Mouse (Mus musculus) myocyte (in vitro differentiated cells): ENCODE measurements around the gene Lrp2bp.

Experiments
- E2F4 ChIP-seq: IDR thresholded peaks from one replicate; pipeline ENCODE4 v1.6.1; 2011; ENCODE audit warnings: mild to moderate bottlenecking, control low read depth, moderate library complexity; ENCODE audit not compliant: insufficient read depth
- MAX ChIP-seq: IDR thresholded peaks from one replicate; pipeline ENCODE4 v1.6.1; 2011; ENCODE audit warnings: low read depth, mild to moderate bottlenecking, control low read depth
- MYOD1 ChIP-seq, 3 experiments: IDR thresholded peaks; one replicate each; pipeline ENCODE4 v1.6.1; 2011; ENCODE audit warnings: control low read depth in 2 of 3, low read depth in 2 of 3, mild to moderate bottlenecking in 2 of 3, moderate library complexity in 1 of 3; ENCODE audit not compliant: insufficient read length in 2 of 3, control insufficient read depth in 1 of 3
- MYOG ChIP-seq, 3 experiments: IDR thresholded peaks; one replicate each; pipeline ENCODE4 v1.6.1; 2011; ENCODE audit warnings: control low read depth in 2 of 3, low read depth in 2 of 3, mild to moderate bottlenecking in 2 of 3; ENCODE audit not compliant: insufficient read length in 2 of 3, control insufficient read depth in 1 of 3, insufficient read depth in 1 of 3
- POLR2A ChIP-seq: IDR thresholded peaks from one replicate; pipeline ENCODE4 v1.6.1; 2011; ENCODE audit warnings: low read depth, mild to moderate bottlenecking, control low read depth, moderate library complexity; ENCODE audit not compliant: insufficient read length
- REST ChIP-seq: IDR thresholded peaks from one replicate; pipeline ENCODE4 v1.6.1; 2011; ENCODE audit warnings: mild to moderate bottlenecking, control low read depth, moderate library complexity; ENCODE audit not compliant: insufficient read depth, insufficient read length
- TCF3 ChIP-seq: IDR thresholded peaks from one replicate; pipeline ENCODE4 v1.6.1; 2011; ENCODE audit warnings: low read depth, control low read depth; ENCODE audit not compliant: insufficient read length
- USF1 ChIP-seq: IDR thresholded peaks from one replicate; pipeline ENCODE4 v1.6.1; 2011; ENCODE audit warnings: low read depth, mild to moderate bottlenecking, control low read depth, moderate library complexity

DNA sequence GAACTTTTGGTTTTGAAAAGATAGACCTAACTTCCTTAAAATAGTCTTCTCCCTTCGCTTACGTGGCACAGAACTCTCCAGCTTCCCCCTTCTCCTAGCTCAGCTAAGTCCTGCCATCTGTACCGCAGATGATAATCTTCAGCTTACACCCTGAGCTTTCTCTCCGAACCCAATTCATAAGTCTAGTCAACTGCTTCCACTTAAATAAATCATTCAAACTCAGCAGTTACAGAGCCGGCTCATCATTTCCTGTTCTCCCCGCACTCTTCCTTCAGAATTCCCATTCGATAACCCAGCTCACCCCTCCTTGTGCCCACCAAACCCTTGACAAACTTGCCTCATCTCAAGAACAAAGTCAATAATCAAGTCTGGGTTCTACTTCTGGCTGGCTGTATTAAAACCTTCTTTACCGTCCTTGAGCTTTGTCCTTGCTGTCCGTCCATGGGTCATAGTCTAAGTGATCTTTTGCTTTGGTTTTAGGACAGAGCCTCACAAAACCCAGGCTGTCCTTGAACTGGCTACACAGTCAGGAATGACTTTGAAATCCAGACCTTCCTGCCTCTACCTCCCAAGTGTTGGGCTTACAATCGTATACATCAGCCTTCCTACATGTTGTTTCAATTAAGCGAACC, 23.1 kb upstream of the Lrp2bp start:
- TF ChIP-seq POLR2A (no peak), USF1 (no peak), E2F4 (no peak), REST (no peak), MYOD1 (IDR thresholded peaks at IDR 0.05; ENCODE audit: control insufficient read depth in 1 of 3, insufficient read length in 2 of 3, low read depth in 2 of 3) (no peak), MAX (no peak), TCF3 (no peak), MYOG (IDR thresholded peaks at IDR 0.05; ENCODE audit: control insufficient read depth in 1 of 3, insufficient read depth in 1 of 3, insufficient read length in 2 of 3, low read depth in 2 of 3) (no peak)
